Mouse (Mus musculus): ENCODE results near the gene Imp4.

GRCm38 (mm10) chr1:34431431-34431830 lies 8.2 kb upstream of the Imp4 start:
- TF ChIP-seq POLR2A (IDR thresholded peaks at IDR 0.05; ENCODE audit: borderline replicate concordance, extremely low read depth, low read depth, low read length) (no peak), CTCF (IDR thresholded peaks at IDR 0.05; ENCODE audit: insufficient read depth, low read length) (no peak)
